Mouse (Mus musculus) mesoderm, embryonic 11.5 days (tissue): ENCODE results near the gene Rbfox1.
A peak's percentile ranks its signal among the peaks of the same experiment; 100 is the strongest.

ENCODE experiments used
- DNase-seq: peaks from one replicate; pipeline ENCODE4 v3.0.0-alpha.2; 2012; ENCODE audit warnings: low read depth, low spot score

Gene Rbfox1

DNA sequence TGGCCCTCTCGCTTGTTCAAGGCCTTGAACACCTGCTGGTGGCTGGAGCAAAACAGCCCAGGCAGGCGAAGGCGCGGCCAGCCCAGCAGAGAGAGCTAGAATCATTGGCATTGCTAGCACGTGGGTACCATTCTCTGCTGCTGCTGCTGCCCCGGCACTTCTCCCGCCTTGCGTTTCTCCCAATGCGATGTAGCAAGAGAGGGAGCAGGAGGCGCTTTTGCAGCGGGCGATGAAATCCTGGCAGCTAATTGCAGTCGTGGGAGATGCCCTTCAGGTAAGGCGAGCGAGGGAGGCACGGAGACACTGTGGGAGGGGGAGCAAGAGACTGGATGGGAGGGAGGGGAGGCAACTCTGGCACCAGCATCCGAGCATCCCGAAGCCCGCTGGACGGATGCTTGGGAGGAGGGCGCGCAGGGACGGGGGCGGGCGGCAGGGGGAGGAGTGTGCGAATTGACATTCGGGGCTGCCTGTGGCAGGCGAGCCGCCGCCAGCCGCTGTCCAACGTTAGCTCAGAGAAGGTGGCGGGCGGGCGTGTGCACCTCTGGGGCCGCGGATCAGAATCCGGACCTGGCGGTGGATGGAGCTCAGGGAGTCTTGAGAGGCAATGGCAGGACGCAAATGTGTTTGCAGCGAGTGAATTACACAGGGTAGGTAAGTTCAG is 463.6 kb downstream of the Rbfox1 start:
- DNase-seq, result peak; percentile 47

DNA sequence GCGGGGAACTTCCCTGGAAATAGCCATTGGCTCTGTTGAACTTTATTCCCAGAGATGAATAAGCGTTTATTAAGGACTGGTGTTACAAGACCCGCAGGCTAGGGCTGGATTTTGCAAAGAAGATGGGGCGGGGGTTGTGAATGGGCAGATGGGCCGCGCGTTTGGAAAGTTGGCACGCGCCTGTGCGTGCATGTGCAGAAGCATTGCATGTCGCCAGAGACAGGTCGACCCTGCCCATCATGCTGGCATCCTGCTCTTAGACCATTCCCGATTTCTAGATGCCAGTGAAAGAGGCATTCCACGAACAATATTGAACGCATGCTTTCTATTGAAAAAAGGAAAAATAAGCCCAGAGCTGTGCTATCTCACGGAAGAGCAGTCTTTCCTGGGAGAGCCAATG is 464.2 kb downstream of the Rbfox1 start:
- DNase-seq, result no peak

- no peak for DNase-seq
Measured at GRCm38 (mm10) chr16:6350256-6350655, 465.1 kb downstream of the Rbfox1 start.

DNA sequence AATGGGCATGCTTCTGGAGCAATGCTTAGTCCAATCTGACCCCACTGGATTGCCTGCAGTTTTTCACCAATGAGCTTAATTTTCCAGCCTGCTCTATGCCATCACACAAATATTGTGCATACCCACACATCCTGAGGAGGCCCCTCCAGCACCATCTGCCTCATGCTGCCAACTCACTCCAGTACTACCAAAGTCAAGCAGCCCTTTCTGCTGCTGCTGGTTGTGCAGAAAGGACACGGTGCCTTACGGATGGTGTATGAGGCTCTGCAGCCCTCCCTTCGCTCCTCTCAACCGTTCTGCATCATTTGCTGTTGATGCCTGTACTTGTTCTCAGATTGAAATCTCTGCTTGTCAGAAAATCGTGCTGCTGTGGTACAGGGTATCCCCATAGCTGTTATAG is 468.0 kb downstream of the Rbfox1 start:
- no peak for DNase-seq

DNA sequence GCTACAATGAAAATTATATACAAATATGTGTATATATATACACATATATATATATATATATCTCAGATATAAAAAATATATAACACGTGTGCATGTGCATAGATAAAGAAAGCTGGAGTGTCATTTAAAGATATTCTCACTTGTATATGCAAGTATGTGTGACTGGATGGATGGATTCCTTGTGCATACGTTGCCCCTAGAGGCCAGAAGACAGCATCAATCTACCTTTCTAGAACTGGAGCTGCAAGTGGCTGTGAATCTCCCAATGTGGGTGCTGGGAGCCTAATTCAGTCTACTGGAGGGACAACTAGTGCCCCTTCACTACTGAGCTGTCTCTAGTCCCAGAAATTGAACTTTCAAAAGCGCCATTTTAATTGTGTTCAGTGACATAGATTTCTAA is 471.8 kb downstream of the Rbfox1 start:
- DNase-seq, result no peak

DNA sequence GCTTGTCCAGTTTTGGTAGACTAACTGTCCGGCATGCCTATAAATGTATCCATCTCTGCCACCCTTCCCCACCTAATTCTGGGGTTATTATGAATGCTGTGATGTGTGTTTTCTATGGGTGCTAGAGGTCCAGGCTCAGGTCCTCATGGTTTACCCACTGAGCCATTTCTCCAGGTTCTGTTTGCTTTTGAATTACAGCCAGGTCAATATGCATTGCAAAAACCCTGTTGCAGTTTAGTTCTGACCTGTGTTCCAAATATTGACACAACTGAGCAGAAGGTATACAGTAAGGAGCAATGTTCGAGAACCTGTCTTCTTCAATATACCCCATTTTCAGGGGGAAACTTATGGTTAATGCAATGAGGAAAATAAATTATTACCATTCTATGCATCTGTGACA is 480.6 kb downstream of the Rbfox1 start:
- DNase-seq, result no peak

DNA sequence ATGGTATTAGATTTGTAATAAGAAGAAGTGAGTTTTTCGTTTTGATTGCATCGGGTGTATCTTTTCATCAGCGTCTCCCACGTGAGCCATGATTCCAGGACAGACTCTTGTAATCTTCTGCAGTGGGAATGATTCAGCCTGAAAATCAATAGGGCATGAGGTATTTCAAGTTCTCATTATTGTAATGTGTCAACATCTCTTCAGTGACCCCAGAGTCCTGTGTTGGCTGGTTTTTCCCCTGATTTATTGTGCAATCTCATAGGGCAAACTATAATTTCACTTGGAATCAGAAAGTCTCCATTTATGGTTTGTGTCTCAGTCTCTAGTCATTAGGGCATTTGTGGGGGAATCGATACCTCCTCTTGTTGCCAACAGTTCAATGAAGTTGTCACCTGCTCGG is 481.5 kb downstream of the Rbfox1 start:
- DNase-seq, result no peak

DNA sequence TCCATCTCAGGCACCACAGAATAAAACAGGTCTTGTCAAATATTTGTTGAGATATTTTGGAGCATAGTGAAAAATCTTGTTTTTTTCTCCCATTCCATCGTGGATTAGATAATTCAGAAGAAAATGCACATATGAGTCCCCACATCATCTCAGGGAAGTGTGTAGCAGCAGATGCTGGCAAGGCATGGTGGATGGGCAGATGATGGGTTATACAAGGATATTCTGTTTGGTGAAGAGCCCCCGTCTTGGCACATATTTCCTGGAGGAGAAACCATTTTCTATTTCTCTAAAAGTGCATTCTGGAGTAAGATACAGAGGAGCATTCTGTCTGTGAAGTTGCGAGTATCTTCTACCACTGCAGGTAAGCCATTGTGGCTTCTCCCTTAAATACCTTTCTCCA is 495.8 kb downstream of the Rbfox1 start:
- no peak for DNase-seq

DNA sequence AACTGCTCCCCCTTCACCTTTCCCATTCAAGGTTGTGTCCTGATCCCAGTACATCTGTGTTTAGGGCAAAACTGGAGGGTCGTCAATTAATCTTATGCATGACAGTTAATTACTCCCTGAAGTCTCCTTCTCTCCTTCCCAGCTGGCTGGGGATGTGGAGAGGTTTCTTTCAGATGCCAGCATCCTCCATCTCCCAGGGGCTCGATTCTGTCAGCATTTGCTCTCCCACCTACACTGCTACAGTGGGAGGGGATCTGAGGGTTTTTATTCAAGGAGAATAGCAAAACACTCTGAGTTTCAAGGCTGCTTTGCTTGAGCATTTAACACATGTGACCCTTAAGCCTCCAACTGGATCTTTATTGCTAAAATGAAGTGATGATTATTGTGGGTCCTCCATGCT is 496.4 kb downstream of the Rbfox1 start:
- DNase-seq, result no peak

DNA sequence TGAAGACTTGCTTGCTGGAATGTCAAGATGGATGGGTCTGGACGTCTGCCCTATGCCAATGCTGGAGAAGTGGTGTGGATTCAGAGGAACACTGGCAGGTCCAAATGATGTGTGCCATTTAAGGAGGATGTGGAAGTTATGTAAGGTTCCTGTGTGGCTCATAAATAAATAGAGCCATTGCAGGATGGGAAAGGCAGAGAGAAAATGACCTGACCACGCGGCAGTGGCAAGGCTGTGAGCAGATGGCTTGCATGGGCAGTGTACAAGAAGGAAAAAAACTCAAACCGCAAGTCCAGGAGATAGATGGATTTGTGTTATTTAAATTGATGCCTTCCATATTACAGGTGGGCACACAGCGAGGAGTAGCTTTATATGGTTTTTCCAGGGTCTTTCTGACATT is 497.6 kb downstream of the Rbfox1 start:
- DNase-seq, result no peak

DNA sequence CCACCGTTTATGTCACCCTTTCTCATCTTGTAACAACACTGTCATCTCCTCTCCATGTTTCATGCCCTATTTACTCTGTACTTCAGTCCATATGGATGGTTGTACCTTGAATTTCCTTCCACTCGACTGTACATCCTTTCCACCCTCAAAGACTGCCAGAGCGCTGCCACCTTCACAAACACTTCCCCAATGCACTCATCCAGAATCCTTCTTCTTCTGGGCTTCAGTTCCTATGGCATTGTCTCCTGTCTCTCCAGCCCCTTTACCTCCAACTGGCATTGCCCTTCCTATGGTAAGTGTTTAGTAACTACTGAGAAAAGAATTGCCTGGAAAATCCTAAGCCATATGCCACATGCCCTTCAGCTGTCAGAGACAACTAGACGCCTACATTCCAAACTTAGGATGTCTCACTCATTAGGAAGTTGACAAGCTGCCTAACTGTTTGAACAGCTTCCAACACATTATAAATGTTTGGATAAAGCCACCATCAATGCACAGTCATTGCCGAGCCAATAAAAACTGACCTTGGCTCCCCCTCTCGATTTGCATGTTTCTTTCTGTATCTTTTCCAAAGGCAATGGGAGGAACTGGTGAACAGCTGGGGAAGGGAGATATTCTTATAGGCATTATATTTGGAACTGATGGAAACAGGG is 505.2 kb downstream of the Rbfox1 start:
- DNase-seq, result no peak

GRCm38 (mm10) chr16:6396676-6397409 is 511.7 kb downstream of the Rbfox1 start:
- DNase-seq, result no peak

DNA sequence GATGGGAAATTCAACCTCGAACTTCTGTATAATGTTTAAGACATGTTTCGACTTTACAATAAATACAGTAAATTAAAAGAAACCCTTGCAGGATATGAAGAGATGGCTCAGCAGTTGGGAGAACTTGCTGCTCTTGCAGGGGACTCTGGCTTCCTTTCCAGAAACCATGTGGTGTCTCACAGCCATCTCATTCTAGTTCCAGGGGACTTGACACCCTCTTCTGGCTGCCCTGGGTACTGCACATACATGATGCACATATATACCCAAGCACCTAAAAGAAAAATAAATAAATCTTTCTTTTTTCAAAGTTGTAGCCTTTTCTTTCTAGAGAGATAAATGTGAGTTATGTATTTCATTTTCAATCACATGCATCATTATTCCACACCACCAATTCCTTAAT is 512.5 kb downstream of the Rbfox1 start:
- no peak for DNase-seq

- no peak for DNase-seq
Measured at GRCm38 (mm10) chr16:6402816-6403215, 517.7 kb downstream of the Rbfox1 start.

GRCm38 (mm10) chr16:6414846-6415245 is 529.7 kb downstream of the Rbfox1 start:
- no peak for DNase-seq

GRCm38 (mm10) chr16:6421623-6422145 is 536.5 kb downstream of the Rbfox1 start:
- no peak for DNase-seq

DNA sequence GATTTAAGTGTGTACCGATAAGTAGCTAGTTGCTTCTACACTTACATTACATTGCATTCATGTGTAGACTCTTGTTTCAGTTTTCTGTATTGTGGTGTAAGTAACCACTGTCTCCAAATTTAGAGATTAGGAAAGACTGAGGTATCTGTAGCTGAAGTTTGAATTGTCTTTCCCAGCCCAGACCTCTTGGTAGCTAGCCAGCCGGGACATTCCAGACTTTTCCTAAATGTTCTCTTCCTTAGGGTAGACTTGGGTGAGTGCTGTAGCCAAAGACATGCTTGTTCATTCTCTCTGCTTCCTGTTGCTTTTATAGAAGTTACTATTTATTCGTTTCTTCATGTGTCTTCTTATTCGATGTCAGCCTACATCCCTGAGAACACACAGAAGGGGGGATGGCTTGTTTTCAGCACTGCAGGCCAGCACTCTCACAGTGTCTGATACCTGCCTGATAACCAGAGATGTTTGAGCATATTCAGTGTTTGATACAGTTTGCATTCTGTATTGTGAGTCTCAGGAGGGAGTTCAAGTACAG is 538.8 kb downstream of the Rbfox1 start:
- DNase-seq, result no peak

- DNase-seq, result no peak
Measured at GRCm38 (mm10) chr16:6424738-6425137, 539.6 kb downstream of the Rbfox1 start.

DNA sequence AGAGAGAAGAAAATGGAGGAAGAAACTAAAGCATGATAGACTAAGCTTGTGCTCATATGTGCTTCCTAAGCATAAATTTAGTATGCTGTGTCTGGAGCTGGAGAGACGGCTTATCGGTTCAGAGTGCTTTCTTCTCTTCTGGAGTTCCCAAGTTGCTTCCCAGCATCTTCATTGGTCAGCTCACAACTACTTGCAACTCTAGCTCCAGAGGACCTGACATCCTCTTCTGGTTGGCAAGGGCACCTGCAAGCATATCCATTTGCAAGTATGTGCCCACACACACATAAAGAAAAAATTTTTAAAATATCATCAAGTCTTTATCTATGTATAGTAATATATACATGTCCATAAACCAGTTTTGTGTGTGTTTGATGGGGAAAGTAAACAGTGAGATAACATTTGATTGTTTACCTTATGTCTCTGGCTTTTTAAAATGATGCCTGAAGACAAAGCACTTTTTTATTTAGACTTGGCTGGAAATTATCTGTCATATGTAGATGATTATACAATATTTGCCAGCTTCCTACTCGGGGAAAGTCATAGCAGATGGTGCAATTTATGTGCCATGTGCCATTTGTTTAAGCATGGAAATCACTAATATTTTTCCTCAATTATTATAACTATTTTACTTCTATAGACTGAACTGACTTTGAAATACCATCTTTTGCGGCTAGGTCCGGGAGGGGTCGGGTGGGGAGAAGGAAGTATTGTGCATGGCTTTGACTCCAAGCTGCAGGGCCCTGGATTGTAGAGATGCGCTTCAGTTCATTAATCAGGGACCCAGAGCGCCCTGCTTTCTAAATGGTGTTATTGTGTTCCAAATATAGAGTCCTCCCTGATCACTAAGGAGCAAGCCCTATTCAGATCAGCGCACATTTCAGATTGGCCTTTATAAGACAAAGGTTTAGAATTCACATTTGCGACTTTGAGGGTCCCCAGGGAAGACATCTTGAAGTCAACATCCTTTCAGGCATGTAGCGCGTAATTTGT is 542.4 kb downstream of the Rbfox1 start:
- DNase-seq, result no peak

- DNase-seq, result no peak
Measured at GRCm38 (mm10) chr16:6430981-6431380, 545.8 kb downstream of the Rbfox1 start.

- no peak for DNase-seq
Measured at GRCm38 (mm10) chr16:6436445-6436844, 551.3 kb downstream of the Rbfox1 start.
